Mouse (Mus musculus): ENCODE results near the gene Impdh2. TPM values are rescaled to one million over a fixed set of nuclear protein-coding genes. Genes with fewer than 3 reads are reported as not detected.
"Not testable (repeated sequence)": the region's sequence is repeated elsewhere in the genome, so short reads cannot be mapped to it uniquely, and the experiment has no call there.

The Impdh2 gene
- polyA plus RNA-seq, 1 experiment from 2014 or later, result 184 TPM

GRCm38 (mm10) chr9:108589229-108589628, 29.1 kb downstream of the Impdh2 start:
- H3K4me1 ChIP-seq, result peaks cover 21% of the 10 kb centered on the region
- H3K27ac ChIP-seq, result no peak overlapping the region
- ATAC-seq, result no peak
- no peak overlapping the region for H3K9ac ChIP-seq
- H3K9me3 ChIP-seq (replicated peaks), result no peaks in the 10 kb centered on the region
- WGBS (ENCODE audit: insufficient replicate concordance), result 65% methylated on average over 5 of the region's 5 CpGs
- H3K4me3 ChIP-seq, result no peak overlapping the region
- no peaks in the 10 kb centered on the region for H3K36me3 ChIP-seq
- H3K27me3 ChIP-seq (replicated peaks), result no peaks in the 10 kb centered on the region
- H3K4me2 ChIP-seq, result no peak overlapping the region

- Histone ChIP-seq H3K36me3 (no peaks in the 10 kb centered on the region), H3K4me2 (no peak overlapping the region), H3K9ac (no peak overlapping the region), H3K4me3 (no peak overlapping the region), H3K27me3 (replicated peaks) (peaks cover 1% of the 10 kb centered on the region; the same call in 1 of the 2 replicates), H3K27ac (no peak overlapping the region), H3K4me1 (peaks cover 34% of the 10 kb centered on the region), H3K9me3 (replicated peaks) (no peaks in the 10 kb centered on the region)
- ATAC-seq, result no peak
- WGBS (ENCODE audit: insufficient replicate concordance), result 87% methylated on average over 4 of the region's 4 CpGs
These were observed 31.4 kb downstream of the Impdh2 start for GRCm38 (mm10) chr9:108591462-108591861.

GRCm38 (mm10) chr9:108594354-108594753, 34.3 kb downstream of the Impdh2 start:
- no peaks in the 10 kb centered on the region for H3K9me3 ChIP-seq (replicated peaks)
- WGBS (ENCODE audit: insufficient replicate concordance), result 28% methylated on average over 3 of the region's 3 CpGs
- peaks cover 16% of the 10 kb centered on the region for H3K27me3 ChIP-seq (replicated peaks)
- H3K4me2 ChIP-seq, result no peak overlapping the region
- no peak overlapping the region for H3K27ac ChIP-seq
- no peak overlapping the region for H3K9ac ChIP-seq
- H3K36me3 ChIP-seq, result no peaks in the 10 kb centered on the region
- ATAC-seq, result no peak
- H3K4me1 ChIP-seq, result peaks cover 30% of the 10 kb centered on the region
- H3K4me3 ChIP-seq, result no peak overlapping the region

- H3K27ac ChIP-seq, result no peak within 1 kb of the TSS
- peak within 1 kb of the TSS; percentile 88 for H3K4me2 ChIP-seq
- H3K36me3 ChIP-seq, result peaks cover 5% of the 10 kb centered on the region; the same call in 1 of the 2 replicates
- H3K9ac ChIP-seq, result peak within 1 kb of the TSS; percentile 58
- H3K9me3 ChIP-seq (replicated peaks), result no peaks in the 10 kb centered on the region
- peak within 1 kb of the TSS; percentile 62 for H3K4me3 ChIP-seq
- WGBS (ENCODE audit: insufficient replicate concordance), result 7% methylated on average over 69 of the region's 69 CpGs
- ATAC-seq, result peak; percentile 66
- peaks cover 29% of the 10 kb centered on the region for H3K4me1 ChIP-seq
- H3K27me3 ChIP-seq (replicated peaks), result peaks cover 16% of the 10 kb centered on the region
These were observed 37.1 kb downstream of the Impdh2 start, which contains the start of gene P4htm for GRCm38 (mm10) chr9:108596998-108597764. Gene P4htm, minus strand, starts transcription at chr9:108597667.

GRCm38 (mm10) chr9:108599021-108599566, 39.0 kb downstream of the Impdh2 start:
- no peaks in the 10 kb centered on the region for H3K9me3 ChIP-seq (replicated peaks)
- no peak overlapping the region for H3K9ac ChIP-seq
- H3K4me2 ChIP-seq, result no peak overlapping the region
- H3K27me3 ChIP-seq (replicated peaks), result peaks cover 16% of the 10 kb centered on the region
- 66% methylated on average over 4 of the region's 4 CpGs for WGBS (ENCODE audit: insufficient replicate concordance)
- peaks cover 29% of the 10 kb centered on the region for H3K4me1 ChIP-seq
- no peak overlapping the region for H3K27ac ChIP-seq
- peaks cover 24% of the 10 kb centered on the region for H3K36me3 ChIP-seq
- H3K4me3 ChIP-seq, result no peak overlapping the region
- no peak for ATAC-seq

- H3K36me3 ChIP-seq, result peaks cover 34% of the 10 kb centered on the region
- WGBS (ENCODE audit: insufficient replicate concordance), result 46% methylated on average over 2 of the region's 2 CpGs
- H3K4me1 ChIP-seq, result peaks cover 24% of the 10 kb centered on the region
- H3K9me3 ChIP-seq (replicated peaks), result no peaks in the 10 kb centered on the region
- H3K4me2 ChIP-seq, result no peak overlapping the region
- no peak overlapping the region for H3K9ac ChIP-seq
- no peak overlapping the region for H3K4me3 ChIP-seq
- peaks cover 16% of the 10 kb centered on the region for H3K27me3 ChIP-seq (replicated peaks)
- ATAC-seq, result no peak
- H3K27ac ChIP-seq, result no peak overlapping the region
These were observed 39.9 kb downstream of the Impdh2 start for GRCm38 (mm10) chr9:108600011-108600410.

GRCm38 (mm10) chr9:108601986-108602385, 41.9 kb downstream of the Impdh2 start:
- peaks cover 11% of the 10 kb centered on the region for H3K4me1 ChIP-seq
- no peak overlapping the region for H3K4me2 ChIP-seq
- no peak overlapping the region for H3K4me3 ChIP-seq
- H3K27me3 ChIP-seq (replicated peaks), result peaks cover 10% of the 10 kb centered on the region
- no peak for ATAC-seq
- H3K27ac ChIP-seq, result no peak overlapping the region
- no peaks in the 10 kb centered on the region for H3K9me3 ChIP-seq (replicated peaks)
- H3K36me3 ChIP-seq, result peaks cover 51% of the 10 kb centered on the region
- whole genome bisulfite sequencing (ENCODE audit: insufficient replicate concordance), result 67% methylated on average over 4 of the region's 4 CpGs
- H3K9ac ChIP-seq, result no peak overlapping the region

GRCm38 (mm10) chr9:108607929-108608328, 47.8 kb downstream of the Impdh2 start:
- 79% methylated on average over 5 of the region's 5 CpGs for WGBS (ENCODE audit: insufficient replicate concordance)
- not testable (repeated sequence) for H3K4me2 ChIP-seq; H3K4me3 ChIP-seq; H3K9me3 ChIP-seq (replicated peaks); ATAC-seq; H3K27me3 ChIP-seq (replicated peaks); H3K27ac ChIP-seq; H3K9ac ChIP-seq
- H3K4me1 ChIP-seq, result peaks cover 15% of the 10 kb centered on the region
- H3K36me3 ChIP-seq, result peaks cover 98% of the 10 kb centered on the region

- no peaks in the 10 kb centered on the region for H3K9me3 ChIP-seq (replicated peaks)
- no peak overlapping the region for H3K9ac ChIP-seq
- WGBS (ENCODE audit: insufficient replicate concordance), result 61% methylated on average over 4 of the region's 4 CpGs
- no peak overlapping the region for H3K4me3 ChIP-seq
- no peak overlapping the region for H3K4me2 ChIP-seq
- ATAC-seq, result no peak
- H3K27ac ChIP-seq, result no peak overlapping the region
- H3K36me3 ChIP-seq, result peaks cover 98% of the 10 kb centered on the region
- H3K27me3 ChIP-seq (replicated peaks), result no peaks in the 10 kb centered on the region
- H3K4me1 ChIP-seq, result peaks cover 15% of the 10 kb centered on the region
These were observed 48.8 kb downstream of the Impdh2 start for GRCm38 (mm10) chr9:108608889-108609288.

- Histone ChIP-seq H3K27ac (no peak overlapping the region), H3K4me3 (no peak overlapping the region), H3K9me3 (replicated peaks) (no peaks in the 10 kb centered on the region), H3K4me2 (no peak overlapping the region), H3K4me1 (peaks cover 15% of the 10 kb centered on the region), H3K9ac (no peak overlapping the region), H3K27me3 (replicated peaks) (no peaks in the 10 kb centered on the region), H3K36me3 (peaks cover 100% of the 10 kb centered on the region)
- 89% methylated on average over 10 of the region's 10 CpGs for WGBS (ENCODE audit: insufficient replicate concordance)
- no peak for ATAC-seq
These were observed 51.4 kb downstream of the Impdh2 start for GRCm38 (mm10) chr9:108611488-108611887.

Measured in liver, embryonic 12.5 days (tissue).